Mouse (Mus musculus): Measurements from ENCODE around the gene Slc9a9. TPM values are rescaled to one million over a fixed set of nuclear protein-coding genes. Genes with fewer than 3 reads are reported as not detected.
A peak's percentile ranks its signal among the peaks of the same experiment; 100 is the strongest.

Gene Slc9a9
- polyA plus RNA-seq, 1 experiment from 2014 or later, result 3.2 TPM

DNA sequence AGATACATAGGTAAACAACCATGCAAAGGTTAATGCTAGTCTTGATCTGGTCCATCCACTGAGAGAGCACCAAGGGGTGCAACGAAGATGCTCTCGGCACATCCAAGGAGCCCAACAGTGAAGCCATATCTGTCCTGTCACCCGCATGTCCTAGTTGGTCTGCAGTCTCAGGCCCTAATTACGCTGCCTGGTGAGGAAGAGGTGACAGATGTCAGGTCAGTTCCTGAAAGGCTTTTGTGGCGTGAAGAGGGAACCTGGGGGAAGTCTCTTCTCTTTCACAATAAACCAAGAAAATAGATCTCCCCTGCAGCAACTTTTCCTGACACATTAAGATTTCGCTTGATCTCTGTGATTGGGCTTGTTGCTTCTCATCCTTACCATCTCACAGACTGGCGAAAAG lies 277.5 kb downstream of the Slc9a9 start:
- Histone ChIP-seq H3K9me3 (no peaks in the 10 kb centered on the region), H3K4me3 (no peak overlapping the region), H3K36me3 (no peaks in the 10 kb centered on the region), H3K4me1 (replicated peaks) (no peaks in the 10 kb centered on the region), H3K27ac (no peak overlapping the region), H3K27me3 (ENCODE audit: insufficient read depth, poor library complexity, severe bottlenecking) (no peaks in the 10 kb centered on the region)
- no peak for DNase-seq (ENCODE audit: low spot score)
- WGBS, result 70% methylated on average over 7 of the region's 7 CpGs

DNA sequence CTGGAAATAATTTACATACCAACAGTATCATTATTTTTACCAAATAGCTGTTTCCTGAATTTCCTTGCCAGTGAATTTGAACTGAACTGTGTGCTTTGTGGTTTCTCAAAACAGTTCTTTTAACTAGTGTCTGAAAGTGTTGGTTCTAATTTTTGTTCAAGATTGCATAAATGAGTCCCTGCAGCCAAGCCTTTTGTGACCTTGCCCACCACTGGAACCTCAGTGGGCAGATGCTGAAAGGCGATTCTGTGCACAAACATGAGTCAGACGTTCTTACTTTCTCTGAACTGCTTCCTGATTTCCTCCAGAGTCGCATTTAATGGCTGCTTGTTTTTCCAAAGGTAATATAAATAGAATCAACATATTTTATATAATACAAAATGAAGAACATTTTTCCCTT lies 281.0 kb downstream of the Slc9a9 start:
- H3K9me3 ChIP-seq, result no peaks in the 10 kb centered on the region
- peaks cover 4% of the 10 kb centered on the region for H3K4me1 ChIP-seq (replicated peaks)
- 65% methylated on average over 3 of the region's 3 CpGs for WGBS
- H3K27ac ChIP-seq, result no peak overlapping the region
- H3K27me3 ChIP-seq (ENCODE audit: insufficient read depth, poor library complexity, severe bottlenecking), result no peaks in the 10 kb centered on the region
- no peak overlapping the region for H3K4me3 ChIP-seq
- no peak for DNase-seq (ENCODE audit: low spot score)
- no peaks in the 10 kb centered on the region for H3K36me3 ChIP-seq

DNA sequence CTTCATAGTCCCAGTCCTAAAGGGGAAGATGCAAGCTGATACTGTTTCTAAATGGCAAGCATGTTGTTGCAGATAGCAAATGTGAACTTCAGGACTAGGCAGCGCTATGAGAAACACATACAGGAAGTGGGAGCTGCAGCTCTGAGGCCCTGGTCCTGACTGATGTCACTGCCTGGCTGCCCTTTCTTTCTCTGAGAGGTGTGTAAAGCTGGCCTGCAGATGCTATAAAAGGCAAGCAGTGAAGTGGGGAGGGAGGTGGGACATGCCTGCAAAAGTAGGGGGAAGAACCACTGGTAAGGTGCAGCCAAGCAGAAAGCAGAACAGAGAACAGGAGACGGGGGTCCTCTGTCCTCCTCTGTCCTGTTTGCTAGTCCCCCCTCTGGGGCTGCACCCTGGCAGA lies 285.9 kb downstream of the Slc9a9 start:
- Histone ChIP-seq H3K27ac (peak overlapping the region; percentile 29; the same call in 1 of the 2 replicates), H3K27me3 (ENCODE audit: insufficient read depth, poor library complexity, severe bottlenecking) (no peaks in the 10 kb centered on the region), H3K4me1 (replicated peaks) (peaks cover 6% of the 10 kb centered on the region), H3K36me3 (no peaks in the 10 kb centered on the region), H3K4me3 (no peak overlapping the region), H3K9me3 (no peaks in the 10 kb centered on the region)
- DNase-seq (ENCODE audit: low spot score), result no peak
- 53% methylated on average over 2 of the region's 2 CpGs for WGBS

DNA sequence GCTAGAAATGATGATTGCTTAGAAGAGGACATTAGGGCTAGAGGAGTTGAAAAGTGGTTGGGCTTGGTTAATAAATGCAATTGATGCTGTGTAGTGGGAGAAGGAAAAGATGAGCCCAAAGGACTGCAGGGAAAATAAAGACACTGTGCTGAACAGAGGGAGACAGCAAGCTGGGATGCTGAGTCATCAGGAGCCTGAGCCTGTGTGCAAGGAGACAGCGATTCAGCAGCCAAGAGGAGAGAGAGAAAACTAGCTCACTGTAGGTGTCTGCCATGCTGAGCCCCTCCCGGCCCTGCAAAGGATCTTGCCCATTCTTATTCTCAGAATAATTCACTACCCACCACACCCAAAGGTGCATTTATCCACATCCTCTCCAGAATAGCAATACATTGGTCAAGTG lies 288.7 kb downstream of the Slc9a9 start:
- Histone ChIP-seq H3K27ac (no peak overlapping the region), H3K4me1 (replicated peaks) (peaks cover 6% of the 10 kb centered on the region), H3K9me3 (no peaks in the 10 kb centered on the region), H3K36me3 (no peaks in the 10 kb centered on the region), H3K27me3 (ENCODE audit: insufficient read depth, poor library complexity, severe bottlenecking) (no peaks in the 10 kb centered on the region), H3K4me3 (no peak overlapping the region)
- WGBS, result 55% methylated on average over 2 of the region's 2 CpGs
- no peak for DNase-seq (ENCODE audit: low spot score)

DNA sequence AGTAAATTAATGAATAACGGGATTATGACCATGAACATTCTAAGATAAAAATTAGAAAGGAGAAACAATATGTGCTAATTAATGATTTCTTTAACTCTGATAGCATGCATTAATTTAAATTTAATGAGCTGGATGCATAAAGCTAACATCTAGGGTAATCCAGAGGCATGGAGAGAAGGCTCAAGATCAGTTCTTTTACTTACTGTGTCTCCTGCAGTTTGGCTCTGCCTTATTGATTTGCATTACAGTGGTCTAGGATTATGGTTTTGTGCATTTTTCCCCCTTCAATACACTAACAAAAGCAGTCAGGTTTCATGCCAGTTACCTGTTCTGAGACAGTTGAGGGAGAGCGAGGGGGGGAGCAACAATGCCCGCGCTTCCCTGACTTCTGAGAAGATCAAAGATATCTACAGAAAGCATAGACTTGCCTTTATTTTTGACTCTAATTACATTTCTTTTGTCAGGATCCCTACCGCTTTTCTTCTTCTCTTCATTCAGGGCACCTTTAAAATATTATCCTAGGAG lies 298.9 kb downstream of the Slc9a9 start:
- 0 out of 2 replicates have a peak, but pooled peaks cover 2% of the 10 kb centered on the region for H3K4me1 ChIP-seq (replicated peaks)
- no peaks in the 10 kb centered on the region for H3K9me3 ChIP-seq
- H3K27me3 ChIP-seq (ENCODE audit: insufficient read depth, poor library complexity, severe bottlenecking), result no peaks in the 10 kb centered on the region
- no peak for DNase-seq (ENCODE audit: low spot score)
- WGBS, result 79% methylated on average over 5 of the region's 5 CpGs
- no peaks in the 10 kb centered on the region for H3K36me3 ChIP-seq
- no peak overlapping the region for H3K27ac ChIP-seq
- no peak overlapping the region for H3K4me3 ChIP-seq

DNA sequence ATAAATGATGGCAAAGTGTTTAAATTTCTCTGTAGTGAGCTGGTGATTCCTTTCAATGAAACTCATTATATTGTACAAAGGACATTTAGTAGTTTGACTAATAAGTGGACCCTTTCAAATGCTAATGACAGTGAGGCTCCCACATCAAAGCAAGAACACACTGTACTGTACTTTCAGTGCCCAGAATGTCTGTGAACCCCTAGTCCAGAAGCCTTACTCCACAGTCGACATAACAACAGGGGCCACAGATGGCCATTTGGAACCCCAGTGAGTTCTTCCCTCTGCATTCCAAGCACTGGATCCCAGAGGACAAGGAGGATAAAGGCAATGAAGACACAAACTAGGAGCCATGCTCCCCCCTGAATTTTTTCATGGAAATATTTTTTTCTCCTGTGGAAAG lies 299.4 kb downstream of the Slc9a9 start:
- H3K4me1 ChIP-seq (replicated peaks), result 0 out of 2 replicates have a peak, but pooled peaks cover 2% of the 10 kb centered on the region
- no peak overlapping the region for H3K4me3 ChIP-seq
- H3K27me3 ChIP-seq (ENCODE audit: insufficient read depth, poor library complexity, severe bottlenecking), result no peaks in the 10 kb centered on the region
- no peaks in the 10 kb centered on the region for H3K36me3 ChIP-seq
- no peak for DNase-seq (ENCODE audit: low spot score)
- no peaks in the 10 kb centered on the region for H3K9me3 ChIP-seq
- H3K27ac ChIP-seq, result no peak overlapping the region
- 38% methylated on average over 1 of the region's 1 CpGs for WGBS

DNA sequence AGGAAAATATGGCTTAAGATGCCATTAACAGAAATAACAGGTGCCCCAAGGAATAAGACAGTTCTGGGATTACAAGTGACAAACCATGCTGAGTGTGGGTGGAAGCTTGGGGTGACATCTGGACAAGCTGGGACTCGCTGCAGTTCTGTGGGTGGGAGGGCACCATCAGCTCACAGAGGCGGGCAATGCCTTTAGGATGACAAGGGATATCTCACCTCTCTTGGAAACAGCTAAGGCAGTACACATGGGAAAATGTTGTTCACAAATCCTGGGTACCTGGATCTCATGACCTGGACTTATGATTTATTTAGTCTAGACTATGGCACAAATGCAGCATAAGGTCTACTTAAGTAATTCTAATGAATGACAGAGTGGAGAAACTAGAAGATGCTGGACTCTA lies 302.3 kb downstream of the Slc9a9 start:
- Histone ChIP-seq H3K9me3 (no peaks in the 10 kb centered on the region), H3K27ac (no peak overlapping the region), H3K4me1 (replicated peaks) (0 out of 2 replicates have a peak, but pooled peaks cover 2% of the 10 kb centered on the region), H3K36me3 (no peaks in the 10 kb centered on the region), H3K4me3 (no peak overlapping the region), H3K27me3 (ENCODE audit: insufficient read depth, poor library complexity, severe bottlenecking) (no peaks in the 10 kb centered on the region)
- 77% methylated on average over 2 of the region's 2 CpGs for WGBS
- DNase-seq (ENCODE audit: low spot score), result no peak

DNA sequence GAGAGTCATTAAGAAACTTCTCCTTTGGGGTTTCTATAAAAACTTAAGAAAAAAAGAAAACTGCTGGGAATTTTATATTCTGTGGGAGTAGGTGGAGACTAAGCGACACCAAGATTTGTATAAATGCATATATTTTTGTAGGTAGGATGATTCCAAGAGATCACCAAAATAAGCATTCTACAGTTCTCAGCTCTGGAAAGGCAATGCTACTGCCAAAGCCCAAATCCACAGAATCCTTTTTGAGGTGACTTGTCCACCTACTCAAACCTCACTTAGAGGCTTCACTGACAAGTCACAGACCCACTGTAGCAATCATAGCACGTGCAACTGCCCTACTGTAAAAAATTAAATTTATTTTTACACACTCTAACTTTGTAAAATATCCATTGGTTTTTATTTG lies 303.0 kb downstream of the Slc9a9 start:
- no peaks in the 10 kb centered on the region for H3K36me3 ChIP-seq
- H3K4me3 ChIP-seq, result no peak overlapping the region
- no peak for DNase-seq (ENCODE audit: low spot score)
- 93% methylated on average over 2 of the region's 2 CpGs for WGBS
- H3K27me3 ChIP-seq (ENCODE audit: insufficient read depth, poor library complexity, severe bottlenecking), result no peaks in the 10 kb centered on the region
- no peak overlapping the region for H3K27ac ChIP-seq
- H3K9me3 ChIP-seq, result no peaks in the 10 kb centered on the region
- H3K4me1 ChIP-seq (replicated peaks), result 0 out of 2 replicates have a peak, but pooled peaks cover 2% of the 10 kb centered on the region

DNA sequence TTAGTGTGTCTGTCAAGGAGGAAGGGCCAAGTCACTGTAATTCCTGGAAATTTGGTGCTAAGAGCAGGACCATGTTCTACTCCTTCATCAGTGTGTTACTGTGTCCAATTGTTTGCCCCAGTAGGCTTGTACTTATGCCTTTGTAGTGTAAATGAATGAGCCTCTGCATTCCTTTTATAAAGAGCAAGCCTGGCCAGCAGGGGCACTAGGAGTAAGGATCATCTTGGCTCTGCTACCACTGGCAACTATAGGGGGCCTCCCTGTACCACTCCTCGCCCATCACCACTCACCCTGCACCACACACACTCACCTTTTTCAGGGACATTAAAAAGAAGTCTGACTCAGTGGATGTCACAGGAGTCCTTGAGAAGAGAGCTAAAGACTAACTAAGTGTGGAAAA lies 306.5 kb downstream of the Slc9a9 start:
- no peaks in the 10 kb centered on the region for H3K9me3 ChIP-seq
- H3K4me3 ChIP-seq, result no peak overlapping the region
- no peaks in the 10 kb centered on the region for H3K4me1 ChIP-seq (replicated peaks)
- H3K36me3 ChIP-seq, result no peaks in the 10 kb centered on the region
- DNase-seq (ENCODE audit: low spot score), result no peak
- H3K27ac ChIP-seq, result no peak overlapping the region
- 88% methylated on average over 1 of the region's 1 CpGs for WGBS
- H3K27me3 ChIP-seq (ENCODE audit: insufficient read depth, poor library complexity, severe bottlenecking), result no peaks in the 10 kb centered on the region

DNA sequence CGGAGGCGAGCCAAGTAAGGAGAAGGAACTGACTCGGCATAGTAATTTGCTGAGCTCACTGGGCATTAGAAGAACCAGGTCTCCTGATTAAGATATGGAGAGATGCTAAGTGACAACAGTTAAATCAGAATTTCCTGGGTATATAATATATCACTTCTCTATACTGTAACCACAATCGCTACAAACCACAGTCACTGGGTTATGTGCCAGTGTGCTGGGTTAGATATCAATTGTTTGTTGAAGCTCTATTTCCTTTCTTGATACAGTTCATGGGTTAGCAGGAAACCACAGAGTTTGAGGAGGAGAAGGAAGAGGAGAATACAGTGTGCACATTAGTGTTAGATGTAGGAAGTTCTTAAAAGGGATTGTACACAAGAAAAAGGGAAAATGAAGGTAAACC lies 323.9 kb downstream of the Slc9a9 start:
- Histone ChIP-seq H3K9me3 (no peaks in the 10 kb centered on the region), H3K4me1 (replicated peaks) (no peaks in the 10 kb centered on the region; the same call in 1 of the 2 replicates), H3K27ac (no peak overlapping the region), H3K36me3 (no peaks in the 10 kb centered on the region), H3K4me3 (no peak overlapping the region), H3K27me3 (ENCODE audit: insufficient read depth, poor library complexity, severe bottlenecking) (no peaks in the 10 kb centered on the region)
- WGBS, result 95% methylated on average over 4 of the region's 4 CpGs
- DNase-seq (ENCODE audit: low spot score), result no peak

DNA sequence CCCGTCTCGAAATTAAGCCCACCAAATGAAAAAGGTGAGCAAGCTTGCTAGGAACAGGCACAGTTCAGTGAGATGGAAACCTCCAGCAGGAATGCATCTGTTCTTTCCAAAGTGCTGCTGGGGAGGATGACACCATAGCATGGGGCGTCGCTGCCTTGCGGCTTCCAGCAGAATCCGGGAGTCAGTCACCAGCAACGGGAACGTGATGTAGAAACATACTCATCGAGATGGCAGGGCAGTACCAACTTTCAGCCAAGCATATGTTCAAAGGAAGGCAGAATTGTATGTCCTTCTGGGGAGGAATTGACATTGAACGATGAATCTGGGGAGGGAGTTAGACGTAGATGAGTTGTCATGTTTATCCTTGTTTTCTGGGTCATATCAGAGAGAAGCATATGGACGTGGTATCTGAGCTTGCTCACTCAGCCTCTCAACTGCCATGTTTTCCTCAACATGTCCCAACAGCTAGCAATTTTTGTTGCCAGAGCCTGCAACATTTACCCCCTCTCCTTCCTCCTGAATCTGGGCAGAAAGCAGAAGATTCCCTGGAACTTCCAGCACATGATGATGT lies 350.5 kb downstream of the Slc9a9 start:
- Histone ChIP-seq H3K4me3 (no peak overlapping the region), H3K36me3 (no peaks in the 10 kb centered on the region), H3K27ac (no peak overlapping the region), H3K27me3 (ENCODE audit: insufficient read depth, poor library complexity, severe bottlenecking) (no peaks in the 10 kb centered on the region), H3K9me3 (no peaks in the 10 kb centered on the region), H3K4me1 (replicated peaks) (no peaks in the 10 kb centered on the region)
- WGBS, result 95% methylated on average over 12 of the region's 12 CpGs
- DNase-seq (ENCODE audit: low spot score), result no peak

DNA sequence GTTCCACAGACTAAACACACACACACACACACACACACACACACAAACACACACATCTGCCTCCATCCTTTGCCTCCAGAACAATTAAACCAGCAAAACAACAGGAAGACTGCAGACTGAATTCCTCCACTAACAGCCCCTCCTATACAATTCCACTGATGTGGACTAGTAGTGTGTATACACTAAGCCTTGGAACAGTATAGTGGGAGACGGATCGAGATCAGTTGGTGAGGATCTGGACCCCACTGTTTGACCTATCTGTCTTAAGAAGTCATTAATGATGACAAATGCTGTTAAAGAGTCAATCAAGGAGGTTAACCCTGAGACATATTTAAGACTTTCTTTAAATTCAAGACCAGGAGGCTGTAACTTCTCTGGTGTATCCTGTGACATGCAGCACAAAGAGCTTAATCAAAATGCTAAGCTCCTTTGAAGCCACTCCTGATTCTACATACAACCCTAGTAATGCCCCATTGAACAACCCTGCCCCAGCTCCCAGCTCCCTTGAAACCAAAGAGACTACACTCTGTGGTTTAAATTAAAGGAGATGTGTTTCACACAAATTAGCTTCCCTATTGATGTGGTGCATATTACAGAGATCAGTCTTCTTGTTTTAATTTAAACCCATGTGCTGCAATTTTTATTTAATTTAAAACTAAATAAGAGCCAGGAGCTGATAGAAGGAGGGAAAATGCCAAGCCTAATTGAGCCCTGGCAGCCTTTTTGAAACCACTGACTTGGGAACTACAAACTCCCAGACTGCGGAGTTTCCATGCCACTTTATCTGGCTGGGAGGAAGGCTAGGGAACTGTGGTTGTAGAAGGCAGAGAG lies 364.6 kb downstream of the Slc9a9 start:
- Histone ChIP-seq H3K4me3 (no peak overlapping the region), H3K36me3 (no peaks in the 10 kb centered on the region), H3K27ac (no peak overlapping the region), H3K4me1 (replicated peaks) (no peaks in the 10 kb centered on the region), H3K9me3 (no peaks in the 10 kb centered on the region), H3K27me3 (ENCODE audit: insufficient read depth, poor library complexity, severe bottlenecking) (no peaks in the 10 kb centered on the region)
- 85% methylated on average over 3 of the region's 3 CpGs for WGBS
- DNase-seq (ENCODE audit: low spot score), result no peak

DNA sequence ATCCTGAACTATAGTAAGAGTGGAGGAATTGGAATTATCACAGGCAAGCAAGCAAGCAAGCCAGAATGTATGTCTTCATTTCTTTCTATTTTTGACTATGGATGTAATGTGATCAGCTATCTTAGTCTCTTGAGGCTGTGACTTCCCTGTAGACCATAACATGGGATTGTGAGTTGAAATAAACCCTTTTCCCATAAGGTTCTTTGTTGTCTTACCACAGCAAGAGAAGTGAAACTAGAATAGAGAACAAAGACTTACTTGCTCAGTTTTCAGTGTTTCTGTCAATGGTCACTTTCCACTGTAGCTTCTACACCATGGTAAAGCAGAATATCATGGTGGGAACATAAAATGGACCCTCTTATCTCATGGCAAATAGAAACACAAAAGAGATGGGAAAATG lies 366.5 kb downstream of the Slc9a9 start:
- Histone ChIP-seq H3K27me3 (ENCODE audit: insufficient read depth, poor library complexity, severe bottlenecking) (no peaks in the 10 kb centered on the region), H3K4me3 (no peak overlapping the region), H3K36me3 (no peaks in the 10 kb centered on the region), H3K27ac (no peak overlapping the region), H3K4me1 (replicated peaks) (no peaks in the 10 kb centered on the region), H3K9me3 (no peaks in the 10 kb centered on the region)
- DNase-seq (ENCODE audit: low spot score), result no peak

Data from hindbrain, embryonic 10.5 days (tissue).